Mouse (Mus musculus): ENCODE data around the gene 2210016L21Rik. TPM values are rescaled to one million over a fixed set of nuclear protein-coding genes. Genes with fewer than 3 reads are reported as not detected.
A peak's percentile ranks its signal among the peaks of the same experiment; 100 is the strongest.
"Not testable (repeated sequence)": the region's sequence is repeated elsewhere in the genome, so short reads cannot be mapped to it uniquely, and the experiment has no call there.

Gene 2210016L21Rik
- polyA plus RNA-seq, 1 experiment from 2014 or later = 46.8 TPM

- WGBS = 51% methylated on average over 5 of the region's 5 CpGs
- no peak for DNase-seq (ENCODE audit: low spot score)
- H3K4me3 ChIP-seq (ENCODE audit: low read depth, low read length) = no peak overlapping the region
- no peak overlapping the region for H3K9ac ChIP-seq (ENCODE audit: low read depth, low read length)
- no peak overlapping the region for H3K27ac ChIP-seq (replicated peaks; ENCODE audit: low read depth, low read length)
- no peak for ATAC-seq (ENCODE audit: low read depth)
- H3K27me3 ChIP-seq (replicated peaks; ENCODE audit: control insufficient read depth, insufficient read depth, low read length) = no peaks in the 10 kb centered on the region
- H3K9me3 ChIP-seq (ENCODE audit: control insufficient read depth, low read length) = no peaks in the 10 kb centered on the region
- no peak overlapping the region for H3K4me2 ChIP-seq (ENCODE audit: low read depth, low read length)
- no peaks in the 10 kb centered on the region for H3K36me3 ChIP-seq (ENCODE audit: control insufficient read depth, insufficient read depth, low read length)
- no peaks in the 10 kb centered on the region for H3K4me1 ChIP-seq (ENCODE audit: control insufficient read depth, insufficient read depth, low read length)
Measured at GRCm38 (mm10) chr5:114931626-114932025, 10.3 kb upstream of the 2210016L21Rik start.

- Histone ChIP-seq H3K27me3 (replicated peaks; ENCODE audit: control insufficient read depth, insufficient read depth, low read length) (no peaks in the 10 kb centered on the region), H3K27ac (replicated peaks; ENCODE audit: low read depth, low read length) (no peak overlapping the region), H3K36me3 (ENCODE audit: control insufficient read depth, insufficient read depth, low read length) (no peaks in the 10 kb centered on the region), H3K4me3 (ENCODE audit: low read depth, low read length) (no peak overlapping the region), H3K4me1 (ENCODE audit: control insufficient read depth, insufficient read depth, low read length) (no peaks in the 10 kb centered on the region), H3K4me2 (ENCODE audit: low read depth, low read length) (no peak overlapping the region), H3K9ac (ENCODE audit: low read depth, low read length) (no peak overlapping the region), H3K9me3 (ENCODE audit: control insufficient read depth, low read length) (0 out of 2 replicates have a peak, but pooled peaks cover under 1% of the 10 kb centered on the region)
- no peak for DNase-seq (ENCODE audit: low spot score)
- WGBS = 77% methylated on average over 8 of the region's 8 CpGs
- ATAC-seq (ENCODE audit: low read depth) = no peak
Measured at GRCm38 (mm10) chr5:114933206-114933605, 8.8 kb upstream of the 2210016L21Rik start.

- H3K4me1 ChIP-seq (ENCODE audit: control insufficient read depth, insufficient read depth, low read length) = no peaks in the 10 kb centered on the region
- no peak overlapping the region for H3K9ac ChIP-seq (ENCODE audit: low read depth, low read length)
- ATAC-seq (ENCODE audit: low read depth) (no peak), DNase-seq (ENCODE audit: low spot score) (no peak)
- H3K9me3 ChIP-seq (ENCODE audit: control insufficient read depth, low read length) = 0 out of 2 replicates have a peak, but pooled peaks cover 7% of the 10 kb centered on the region
- H3K27ac ChIP-seq (replicated peaks; ENCODE audit: low read depth, low read length) = no peak overlapping the region
- no peaks in the 10 kb centered on the region for H3K36me3 ChIP-seq (ENCODE audit: control insufficient read depth, insufficient read depth, low read length)
- no peak overlapping the region for H3K4me2 ChIP-seq (ENCODE audit: low read depth, low read length)
- no peaks in the 10 kb centered on the region for H3K27me3 ChIP-seq (replicated peaks; ENCODE audit: control insufficient read depth, insufficient read depth, low read length)
- H3K4me3 ChIP-seq (ENCODE audit: low read depth, low read length) = no peak overlapping the region
- 25% methylated on average over 3 of the region's 3 CpGs for WGBS
Measured at GRCm38 (mm10) chr5:114935838-114936237, 6.1 kb upstream of the 2210016L21Rik start.

DNA sequence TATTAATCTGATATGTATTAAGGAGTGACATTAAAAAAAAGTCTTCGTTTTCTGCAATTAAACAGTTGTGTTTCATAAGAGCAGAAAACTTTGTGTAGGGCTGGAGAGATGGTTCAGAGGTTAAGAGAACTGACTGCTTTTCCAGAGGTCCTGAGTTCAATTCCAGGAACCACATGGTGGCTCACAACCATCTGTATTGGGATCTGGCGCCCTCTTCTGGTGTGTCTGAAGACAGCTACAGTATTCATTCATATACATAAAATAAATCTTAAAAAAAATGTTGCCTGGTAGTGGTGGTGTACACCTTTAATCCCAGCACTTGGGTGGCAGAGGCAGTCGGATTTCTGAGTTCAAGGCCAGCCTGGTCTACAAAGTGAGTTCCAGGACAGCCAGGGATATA lies 820 bp upstream of the 2210016L21Rik start:
- 65% methylated on average over 3 of the region's 3 CpGs for WGBS
- not testable (repeated sequence) for H3K4me1 ChIP-seq (ENCODE audit: control insufficient read depth, insufficient read depth, low read length); H3K9ac ChIP-seq (ENCODE audit: low read depth, low read length); H3K27me3 ChIP-seq (replicated peaks; ENCODE audit: control insufficient read depth, insufficient read depth, low read length); H3K4me3 ChIP-seq (ENCODE audit: low read depth, low read length); H3K27ac ChIP-seq (replicated peaks; ENCODE audit: low read depth, low read length); ATAC-seq (ENCODE audit: low read depth); H3K9me3 ChIP-seq (ENCODE audit: control insufficient read depth, low read length); H3K36me3 ChIP-seq (ENCODE audit: control insufficient read depth, insufficient read depth, low read length); DNase-seq (ENCODE audit: low spot score)
- H3K4me2 ChIP-seq (ENCODE audit: low read depth, low read length) = peak overlapping the region; percentile 68; the same call in 1 of the 2 replicates

DNA sequence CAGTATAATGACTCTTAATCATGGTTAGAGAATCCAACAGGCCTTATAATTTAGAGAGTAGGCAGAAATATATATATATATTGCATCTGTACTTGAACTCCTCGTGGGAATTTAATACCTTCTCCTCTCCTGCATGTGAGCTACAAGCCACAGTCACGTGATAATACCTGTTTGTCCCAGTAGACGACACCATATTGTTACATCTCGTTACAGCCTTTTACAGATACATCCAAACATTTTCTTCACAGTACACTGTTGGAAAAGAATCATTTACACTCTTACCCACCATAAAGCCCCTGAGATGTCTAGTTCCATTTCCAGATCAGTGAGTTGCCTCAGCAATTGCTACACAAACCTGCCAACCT lies 790 bp downstream of the 2210016L21Rik start:
- peaks cover 3% of the 10 kb centered on the region; the same call in 1 of the 2 replicates for H3K4me1 ChIP-seq (ENCODE audit: control insufficient read depth, insufficient read depth, low read length)
- H3K9me3 ChIP-seq (ENCODE audit: control insufficient read depth, low read length) = 0 out of 2 replicates have a peak, but pooled peaks cover 7% of the 10 kb centered on the region
- peak overlapping the region; percentile 60 for H3K4me3 ChIP-seq (ENCODE audit: low read depth, low read length)
- H3K9ac ChIP-seq (ENCODE audit: low read depth, low read length) = peak overlapping the region; percentile 89
- H3K27ac ChIP-seq (replicated peaks; ENCODE audit: low read depth, low read length) = no peak overlapping the region; the same call in 1 of the 2 replicates
- H3K4me2 ChIP-seq (ENCODE audit: low read depth, low read length) = peak overlapping the region; percentile 68
- peaks cover 22% of the 10 kb centered on the region for H3K36me3 ChIP-seq (ENCODE audit: control insufficient read depth, insufficient read depth, low read length)
- WGBS = 34% methylated on average over 4 of the region's 4 CpGs
- no peak for DNase-seq (ENCODE audit: low spot score)
- no peak for ATAC-seq (ENCODE audit: low read depth)
- H3K27me3 ChIP-seq (replicated peaks; ENCODE audit: control insufficient read depth, insufficient read depth, low read length) = no peaks in the 10 kb centered on the region

GRCm38 (mm10) chr5:114945072-114945471 lies 3.1 kb downstream of the 2210016L21Rik start:
- 98% methylated on average over 10 of the region's 10 CpGs for WGBS
- H3K9me3 ChIP-seq (ENCODE audit: control insufficient read depth, low read length) = no peaks in the 10 kb centered on the region
- ATAC-seq (ENCODE audit: low read depth) = no peak
- H3K36me3 ChIP-seq (ENCODE audit: control insufficient read depth, insufficient read depth, low read length) = peaks cover 43% of the 10 kb centered on the region
- H3K27ac ChIP-seq (replicated peaks; ENCODE audit: low read depth, low read length) = no peak overlapping the region
- no peak for DNase-seq (ENCODE audit: low spot score)
- H3K4me2 ChIP-seq (ENCODE audit: low read depth, low read length) = no peak overlapping the region
- no peaks in the 10 kb centered on the region for H3K27me3 ChIP-seq (replicated peaks; ENCODE audit: control insufficient read depth, insufficient read depth, low read length)
- H3K4me1 ChIP-seq (ENCODE audit: control insufficient read depth, insufficient read depth, low read length) = peaks cover 3% of the 10 kb centered on the region; the same call in 1 of the 2 replicates
- H3K4me3 ChIP-seq (ENCODE audit: low read depth, low read length) = no peak overlapping the region
- H3K9ac ChIP-seq (ENCODE audit: low read depth, low read length) = no peak overlapping the region

DNA sequence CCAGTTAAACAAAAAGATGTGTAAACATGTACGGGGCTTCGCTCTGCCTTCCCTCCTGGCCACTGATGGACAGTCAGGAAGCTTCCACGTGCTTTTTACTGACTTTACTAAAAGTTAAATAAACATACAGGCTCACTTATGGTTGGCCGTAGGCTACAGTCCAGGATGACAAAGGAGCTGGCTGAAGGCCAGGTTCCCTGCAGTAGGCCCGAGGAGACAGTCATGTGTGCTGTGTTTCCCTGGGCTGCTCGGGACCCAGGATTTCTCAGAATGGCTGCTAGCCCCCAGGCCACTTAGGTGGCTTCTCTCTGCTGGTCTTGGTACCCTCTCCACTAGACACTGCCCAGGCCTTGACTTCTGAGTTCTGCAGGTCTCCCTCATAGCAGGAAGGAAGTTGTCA lies 6.9 kb downstream of the 2210016L21Rik start:
- DNase-seq (ENCODE audit: low spot score) = peak; percentile 51
- Histone ChIP-seq H3K9ac (ENCODE audit: low read depth, low read length) (no peak overlapping the region), H3K27ac (replicated peaks; ENCODE audit: low read depth, low read length) (no peak overlapping the region), H3K4me1 (ENCODE audit: control insufficient read depth, insufficient read depth, low read length) (peaks cover 7% of the 10 kb centered on the region; the same call in 1 of the 2 replicates), H3K4me3 (ENCODE audit: low read depth, low read length) (no peak overlapping the region), H3K4me2 (ENCODE audit: low read depth, low read length) (no peak overlapping the region), H3K36me3 (ENCODE audit: control insufficient read depth, insufficient read depth, low read length) (peaks cover 43% of the 10 kb centered on the region), H3K9me3 (ENCODE audit: control insufficient read depth, low read length) (no peaks in the 10 kb centered on the region), H3K27me3 (replicated peaks; ENCODE audit: control insufficient read depth, insufficient read depth, low read length) (no peaks in the 10 kb centered on the region)
- no peak for ATAC-seq (ENCODE audit: low read depth)
- 57% methylated on average over 6 of the region's 6 CpGs for WGBS

DNA sequence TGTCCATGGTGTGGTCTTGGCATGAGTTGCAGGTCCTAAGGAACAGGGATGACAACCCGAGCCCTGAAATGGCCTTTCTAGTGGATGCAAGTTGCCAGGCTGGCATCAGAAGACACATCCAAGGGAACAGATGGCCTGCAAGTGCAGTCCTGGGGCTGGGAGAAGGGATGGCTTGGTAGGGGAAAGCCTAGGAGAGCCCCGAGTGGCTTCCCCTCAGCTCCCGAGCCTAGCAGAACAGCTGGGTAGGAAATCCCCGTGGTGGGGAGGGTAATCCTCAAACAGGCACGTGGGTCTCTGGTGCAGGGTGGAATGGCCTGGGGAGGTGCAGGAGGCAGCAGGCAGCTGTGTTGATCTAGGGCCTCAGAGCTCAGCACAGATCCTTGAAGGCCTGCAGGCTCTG lies 7.4 kb downstream of the 2210016L21Rik start:
- peaks cover 43% of the 10 kb centered on the region for H3K36me3 ChIP-seq (ENCODE audit: control insufficient read depth, insufficient read depth, low read length)
- H3K9ac ChIP-seq (ENCODE audit: low read depth, low read length) = no peak overlapping the region
- 61% methylated on average over 4 of the region's 5 CpGs for WGBS
- no peak overlapping the region for H3K4me2 ChIP-seq (ENCODE audit: low read depth, low read length)
- no peaks in the 10 kb centered on the region for H3K27me3 ChIP-seq (replicated peaks; ENCODE audit: control insufficient read depth, insufficient read depth, low read length)
- H3K27ac ChIP-seq (replicated peaks; ENCODE audit: low read depth, low read length) = no peak overlapping the region
- no peak overlapping the region for H3K4me3 ChIP-seq (ENCODE audit: low read depth, low read length)
- peak; percentile 75 for DNase-seq (ENCODE audit: low spot score)
- peaks cover 7% of the 10 kb centered on the region; the same call in 1 of the 2 replicates for H3K4me1 ChIP-seq (ENCODE audit: control insufficient read depth, insufficient read depth, low read length)
- no peaks in the 10 kb centered on the region for H3K9me3 ChIP-seq (ENCODE audit: control insufficient read depth, low read length)
- peak; percentile 76 for ATAC-seq (ENCODE audit: low read depth)

DNA sequence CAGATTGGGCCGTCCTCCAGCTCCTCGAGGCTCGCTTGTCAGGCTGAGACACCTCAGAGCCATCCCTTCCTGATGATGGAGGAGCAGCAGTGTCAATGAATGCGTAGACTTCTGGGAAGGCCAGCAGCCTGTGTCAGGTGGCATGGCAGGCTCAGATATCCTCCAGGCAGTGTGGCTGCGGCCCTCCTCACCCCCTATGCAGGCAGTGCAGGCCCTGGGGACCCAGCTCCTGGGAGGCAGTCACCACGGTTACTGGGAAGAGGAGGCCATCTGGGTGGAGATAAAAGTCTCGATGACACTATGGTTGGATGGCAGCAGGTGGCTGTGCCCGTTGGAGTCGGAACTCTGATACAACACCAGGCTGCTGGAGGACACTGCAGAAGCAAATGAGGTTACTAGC lies 7.9 kb downstream of the 2210016L21Rik start:
- Histone ChIP-seq H3K36me3 (ENCODE audit: control insufficient read depth, insufficient read depth, low read length) (peaks cover 43% of the 10 kb centered on the region), H3K4me2 (ENCODE audit: low read depth, low read length) (no peak overlapping the region), H3K27me3 (replicated peaks; ENCODE audit: control insufficient read depth, insufficient read depth, low read length) (no peaks in the 10 kb centered on the region), H3K4me1 (ENCODE audit: control insufficient read depth, insufficient read depth, low read length) (peaks cover 7% of the 10 kb centered on the region; the same call in 1 of the 2 replicates), H3K9ac (ENCODE audit: low read depth, low read length) (no peak overlapping the region), H3K4me3 (ENCODE audit: low read depth, low read length) (no peak overlapping the region), H3K27ac (replicated peaks; ENCODE audit: low read depth, low read length) (no peak overlapping the region), H3K9me3 (ENCODE audit: control insufficient read depth, low read length) (no peaks in the 10 kb centered on the region)
- no peak for DNase-seq (ENCODE audit: low spot score)
- WGBS = 82% methylated on average over 9 of the region's 9 CpGs
- ATAC-seq (ENCODE audit: low read depth) = peak; percentile 63
